Mouse (Mus musculus) myocyte (in vitro differentiated cells): ENCODE measurements around the gene Camta1. TPM values are rescaled to one million over a fixed set of nuclear protein-coding genes. Genes with fewer than 3 reads are reported as not detected.

Experiments
- H3K27me3 ChIP-seq: one replicate; pipeline ENCODE4 v1.6.1; 2011; ENCODE audit not compliant: control insufficient read depth, insufficient read depth, insufficient read length
- H3K36me3 ChIP-seq: one replicate; pipeline ENCODE4 v1.6.1; 2011; ENCODE audit not compliant: control insufficient read depth, insufficient read depth
- H3K4me2 ChIP-seq: one replicate; pipeline ENCODE4 v1.6.1; 2011; ENCODE audit warnings: low read depth, control low read depth
- H3K4me3 ChIP-seq: one replicate; pipeline ENCODE4 v1.5.1; 2011; ENCODE audit warnings: mild to moderate bottlenecking, control low read depth, moderate library complexity
- H3K79me2 ChIP-seq: one replicate; pipeline ENCODE4 v1.6.1; 2011; ENCODE audit not compliant: control insufficient read depth, insufficient read depth
- H3ac ChIP-seq: one replicate; pipeline ENCODE4 v1.6.1; 2011; ENCODE audit not compliant: control insufficient read depth, insufficient read length
- CEBPB ChIP-seq: IDR thresholded peaks from 2 replicates; pipeline ENCODE4 v1.6.1; 2011; ENCODE audit warnings: mild to moderate bottlenecking, moderate library complexity; ENCODE audit not compliant: poor library complexity, insufficient read depth, severe bottlenecking
- E2F4 ChIP-seq: IDR thresholded peaks from one replicate; pipeline ENCODE4 v1.6.1; 2011; ENCODE audit warnings: mild to moderate bottlenecking, control low read depth, moderate library complexity; ENCODE audit not compliant: insufficient read depth
- MAX ChIP-seq: IDR thresholded peaks from one replicate; pipeline ENCODE4 v1.6.1; 2011; ENCODE audit warnings: low read depth, mild to moderate bottlenecking, control low read depth
- MYOD1 ChIP-seq, 3 experiments: IDR thresholded peaks; one replicate each; pipeline ENCODE4 v1.6.1; 2011; ENCODE audit warnings: control low read depth in 2 of 3, low read depth in 2 of 3, mild to moderate bottlenecking in 2 of 3, moderate library complexity in 1 of 3; ENCODE audit not compliant: insufficient read length in 2 of 3, control insufficient read depth in 1 of 3
- MYOG ChIP-seq, 3 experiments: IDR thresholded peaks; one replicate each; pipeline ENCODE4 v1.6.1; 2011; ENCODE audit warnings: control low read depth in 2 of 3, low read depth in 2 of 3, mild to moderate bottlenecking in 2 of 3; ENCODE audit not compliant: insufficient read length in 2 of 3, control insufficient read depth in 1 of 3, insufficient read depth in 1 of 3
- POLR2A ChIP-seq: IDR thresholded peaks from one replicate; pipeline ENCODE4 v1.6.1; 2011; ENCODE audit warnings: low read depth, mild to moderate bottlenecking, control low read depth, moderate library complexity; ENCODE audit not compliant: insufficient read length
- POLR2AphosphoS2 ChIP-seq: IDR thresholded peaks from one replicate; pipeline ENCODE4 v1.6.1; 2011; ENCODE audit warnings: low read depth, control low read depth; ENCODE audit not compliant: insufficient read length
- REST ChIP-seq: IDR thresholded peaks from one replicate; pipeline ENCODE4 v1.6.1; 2011; ENCODE audit warnings: mild to moderate bottlenecking, control low read depth, moderate library complexity; ENCODE audit not compliant: insufficient read depth, insufficient read length
- SRF ChIP-seq: IDR thresholded peaks from one replicate; pipeline ENCODE4 v1.6.1; 2011; ENCODE audit warnings: low read depth; ENCODE audit not compliant: control insufficient read depth, insufficient read length
- TCF12 ChIP-seq: IDR thresholded peaks from one replicate; pipeline ENCODE4 v1.6.1; 2011; ENCODE audit warnings: mild to moderate bottlenecking, control low read depth; ENCODE audit not compliant: poor library complexity, insufficient read depth, severe bottlenecking
- TCF3 ChIP-seq: IDR thresholded peaks from one replicate; pipeline ENCODE4 v1.6.1; 2011; ENCODE audit warnings: low read depth, control low read depth; ENCODE audit not compliant: insufficient read length
- USF1 ChIP-seq: IDR thresholded peaks from one replicate; pipeline ENCODE4 v1.6.1; 2011; ENCODE audit warnings: low read depth, mild to moderate bottlenecking, control low read depth, moderate library complexity
- polyA plus RNA-seq: library from polyadenylated mRNA; unstranded; fragments of >200 nt; fragmentation: generic; extraction: Trizol; gene quantifications from one replicate; pipeline ENCODE4 v1.2.1, GENCODE M21; 2012; ENCODE audit warnings: missing spikeins

The Camta1 gene
- polyA plus RNA-seq, 1 experiment, result 40.6 TPM

DNA sequence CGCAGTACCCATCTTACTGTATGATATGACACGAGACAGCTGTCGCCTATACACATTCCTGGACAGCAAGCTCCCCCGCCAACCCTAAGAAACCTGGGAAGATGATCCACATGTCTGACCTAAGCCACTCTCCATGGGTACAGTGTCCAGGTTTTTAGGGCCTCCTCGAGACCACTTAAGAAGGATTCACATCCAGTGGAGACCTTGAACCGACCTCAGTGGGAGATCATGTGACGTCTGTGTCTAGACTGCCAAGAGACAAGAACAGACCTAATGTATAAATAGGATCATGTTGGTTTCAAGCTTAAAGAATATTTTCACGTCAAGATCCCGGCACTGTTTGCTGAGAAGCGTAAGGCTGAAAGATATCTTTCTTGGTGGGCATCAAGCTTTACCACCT, 757.5 kb downstream of the Camta1 start:
- TF ChIP-seq E2F4 (no peak), SRF (no peak), POLR2A (no peak), MAX (no peak), MYOD1 (IDR thresholded peaks at IDR 0.05; ENCODE audit: control insufficient read depth in 1 of 3, insufficient read length in 2 of 3, low read depth in 2 of 3) (no peak), TCF12 (no peak), MYOG (IDR thresholded peaks at IDR 0.05; ENCODE audit: control insufficient read depth in 1 of 3, insufficient read depth in 1 of 3, insufficient read length in 2 of 3, low read depth in 2 of 3) (no peak), TCF3 (no peak), CEBPB (no peak), POLR2AphosphoS2 (no peak), USF1 (no peak), REST (no peak)
- no peaks in the 10 kb centered on the region for H3K36me3 ChIP-seq
- peaks cover 63% of the 10 kb centered on the region for H3K27me3 ChIP-seq
- no peak overlapping the region for H3K4me3 ChIP-seq
- no peak overlapping the region for H3ac ChIP-seq
- H3K4me2 ChIP-seq, result no peak overlapping the region
- H3K79me2 ChIP-seq, result no peaks in the 10 kb centered on the region

DNA sequence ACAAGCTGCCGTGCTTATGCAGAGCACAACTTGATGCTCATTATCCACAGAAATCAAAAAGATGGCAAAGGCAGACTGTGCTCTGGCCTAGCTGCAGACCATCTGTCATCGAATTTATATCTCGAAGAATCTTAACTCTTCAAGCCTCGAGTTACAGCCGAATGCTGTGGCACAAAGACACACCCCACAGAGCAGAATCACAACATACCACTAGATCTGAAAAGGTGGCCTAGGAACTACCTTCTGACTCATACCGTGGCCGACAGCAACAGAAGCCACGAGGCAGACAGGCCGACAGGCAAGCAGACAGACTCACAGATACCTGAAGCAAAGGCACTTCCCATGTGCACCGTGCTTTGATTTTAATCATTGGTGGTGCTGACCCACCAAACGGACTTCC, 758.0 kb downstream of the Camta1 start:
- H3K27me3 ChIP-seq, result peaks cover 59% of the 10 kb centered on the region
- no peak overlapping the region for H3ac ChIP-seq
- no peaks in the 10 kb centered on the region for H3K36me3 ChIP-seq
- TF ChIP-seq MYOG (IDR thresholded peaks at IDR 0.05; ENCODE audit: control insufficient read depth in 1 of 3, insufficient read depth in 1 of 3, insufficient read length in 2 of 3, low read depth in 2 of 3), result no peak
- TF ChIP-seq CEBPB, result no peak
- TF ChIP-seq TCF12, result no peak
- no peak for TF ChIP-seq SRF
- TF ChIP-seq TCF3, result no peak
- no peak for TF ChIP-seq POLR2A
- no peak for TF ChIP-seq MYOD1 (IDR thresholded peaks at IDR 0.05; ENCODE audit: control insufficient read depth in 1 of 3, insufficient read length in 2 of 3, low read depth in 2 of 3)
- no peak for TF ChIP-seq MAX
- no peak for TF ChIP-seq POLR2AphosphoS2
- TF ChIP-seq E2F4, result no peak
- TF ChIP-seq REST, result no peak
- TF ChIP-seq USF1, result no peak
- H3K4me2 ChIP-seq, result no peak overlapping the region
- no peak overlapping the region for H3K4me3 ChIP-seq
- no peaks in the 10 kb centered on the region for H3K79me2 ChIP-seq

DNA sequence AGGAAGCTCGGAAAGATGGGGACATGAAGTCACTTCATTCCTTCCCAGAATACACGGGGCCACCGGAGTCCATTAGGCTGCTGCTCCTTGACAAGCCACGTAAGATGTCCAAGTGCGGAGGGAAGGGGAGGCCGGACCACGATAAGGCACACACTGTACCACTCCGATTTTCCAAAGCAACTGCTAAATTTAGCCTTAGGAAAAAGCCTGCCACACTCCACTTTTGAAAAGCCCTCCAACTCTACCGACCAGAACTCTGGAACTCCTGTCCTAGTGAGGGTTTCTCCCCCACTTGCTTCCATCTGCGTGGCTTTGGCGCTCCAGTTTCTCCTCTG, 764.6 kb downstream of the Camta1 start:
- H3K4me3 ChIP-seq, result no peak overlapping the region
- TF ChIP-seq MAX, result no peak
- no peak for TF ChIP-seq TCF3
- no peak for TF ChIP-seq POLR2A
- no peak for TF ChIP-seq REST
- no peak for TF ChIP-seq E2F4
- TF ChIP-seq TCF12, result no peak
- TF ChIP-seq USF1, result no peak
- no peak for TF ChIP-seq MYOD1 (IDR thresholded peaks at IDR 0.05; ENCODE audit: control insufficient read depth in 1 of 3, insufficient read length in 2 of 3, low read depth in 2 of 3)
- TF ChIP-seq CEBPB, result no peak
- TF ChIP-seq MYOG (IDR thresholded peaks at IDR 0.05; ENCODE audit: control insufficient read depth in 1 of 3, insufficient read depth in 1 of 3, insufficient read length in 2 of 3, low read depth in 2 of 3), result no peak
- no peak for TF ChIP-seq POLR2AphosphoS2
- TF ChIP-seq SRF, result no peak
- H3K4me2 ChIP-seq, result no peak overlapping the region

DNA sequence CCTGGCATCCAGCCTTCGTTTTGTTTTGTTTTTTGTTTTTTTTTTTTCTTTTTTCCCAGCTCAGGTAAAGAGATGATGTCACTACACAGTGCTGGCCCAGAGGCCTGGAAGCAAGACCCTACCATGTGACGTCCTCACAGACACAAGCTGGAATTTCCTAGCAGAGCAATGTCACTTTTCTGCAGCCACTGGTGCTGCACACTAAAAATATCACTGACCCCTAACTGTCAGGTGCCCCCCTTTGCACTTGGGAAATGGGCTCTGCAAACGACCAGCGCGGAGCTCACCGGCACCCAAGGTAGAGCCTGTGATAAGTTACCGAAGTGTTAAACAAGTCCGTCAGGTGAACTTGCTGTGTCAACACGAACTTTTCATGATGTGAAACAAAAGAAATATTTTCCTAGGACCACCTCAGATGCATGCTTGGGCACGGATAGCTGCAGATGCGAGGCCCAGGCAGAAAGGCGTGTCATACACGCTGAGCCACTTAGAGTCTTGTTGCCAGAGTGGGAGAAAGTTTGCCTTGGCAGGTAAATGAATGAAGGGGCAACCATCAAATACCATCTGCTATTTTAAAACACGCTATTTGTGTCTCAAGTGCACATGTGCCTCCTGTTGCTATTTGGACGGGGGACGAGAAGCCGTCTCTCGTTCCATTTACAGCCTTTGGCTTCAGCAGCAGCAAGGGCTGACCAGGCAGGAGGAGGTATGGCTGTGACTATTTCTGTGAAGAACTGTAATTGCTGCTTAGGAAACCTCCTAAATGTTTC, 765.2 kb downstream of the Camta1 start:
- Histone ChIP-seq H3K36me3 (no peaks in the 10 kb centered on the region), H3K4me3 (no peak overlapping the region), H3ac (no peak overlapping the region), H3K27me3 (peaks cover 46% of the 10 kb centered on the region), H3K4me2 (no peak overlapping the region), H3K79me2 (no peaks in the 10 kb centered on the region)
- TF ChIP-seq REST (no peak), SRF (no peak)

More for the DNA sequence above, 764.6 kb downstream of the Camta1 start:
- Histone ChIP-seq H3K79me2 (no peaks in the 10 kb centered on the region), H3K27me3 (peaks cover 50% of the 10 kb centered on the region), H3ac (no peak overlapping the region), H3K36me3 (no peaks in the 10 kb centered on the region)

DNA sequence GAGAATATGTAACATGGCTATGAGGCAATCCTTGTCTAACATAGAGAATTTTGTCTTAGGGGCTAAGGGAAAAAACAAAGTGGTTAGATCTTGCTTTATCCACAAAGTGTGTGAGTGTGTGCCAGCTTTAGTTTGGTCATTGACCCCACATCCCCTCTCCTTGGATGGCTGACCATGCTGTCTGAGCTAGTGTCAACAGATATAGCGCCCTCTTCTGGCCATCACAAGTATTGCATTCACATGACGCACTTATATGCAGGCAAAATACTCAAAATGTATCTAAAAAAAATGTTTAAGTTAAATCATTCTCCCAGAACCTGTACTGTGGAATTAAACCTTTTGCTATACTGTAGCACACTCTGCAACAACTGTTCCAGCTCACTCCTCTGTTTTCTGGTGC, 766.5 kb downstream of the Camta1 start:
- TF ChIP-seq SRF, result no peak
- TF ChIP-seq MYOG (IDR thresholded peaks at IDR 0.05; ENCODE audit: control insufficient read depth in 1 of 3, insufficient read depth in 1 of 3, insufficient read length in 2 of 3, low read depth in 2 of 3), result no peak
- TF ChIP-seq USF1, result no peak
- no peak for TF ChIP-seq REST
- TF ChIP-seq MYOD1 (IDR thresholded peaks at IDR 0.05; ENCODE audit: control insufficient read depth in 1 of 3, insufficient read length in 2 of 3, low read depth in 2 of 3), result no peak
- TF ChIP-seq MAX, result no peak
- no peak for TF ChIP-seq POLR2A
- no peak for TF ChIP-seq E2F4
- TF ChIP-seq POLR2AphosphoS2, result no peak
- no peak for TF ChIP-seq TCF3
- no peak for TF ChIP-seq CEBPB
- H3K27me3 ChIP-seq, result peaks cover 40% of the 10 kb centered on the region
- no peaks in the 10 kb centered on the region for H3K79me2 ChIP-seq
- H3ac ChIP-seq, result no peak overlapping the region
- H3K4me2 ChIP-seq, result no peak overlapping the region
- no peak overlapping the region for H3K4me3 ChIP-seq
- H3K36me3 ChIP-seq, result no peaks in the 10 kb centered on the region
